Mouse (Mus musculus): ENCODE results near the gene Pdpk1. TPM values are rescaled to one million over a fixed set of nuclear protein-coding genes. Genes with fewer than 3 reads are reported as not detected.

Pdpk1 gene
- polyA plus RNA-seq, 1 experiment: 39.9 TPM

GRCm38 (mm10) chr17:24191481-24191880, 40.8 kb upstream of the Pdpk1 start:
- H3K27me3 ChIP-seq (ENCODE audit: control insufficient read depth, insufficient read depth, low read length): no peaks in the 10 kb centered on the region
- H3K4me1 ChIP-seq (ENCODE audit: control insufficient read depth, insufficient read depth, low read length): 0 out of 2 replicates have a peak, but pooled peaks cover 4% of the 10 kb centered on the region
- no peak for TF ChIP-seq POLR2A (IDR thresholded peaks at IDR 0.05; ENCODE audit: borderline replicate concordance, insufficient read depth, low read length)
- TF ChIP-seq CTCF (IDR thresholded peaks at IDR 0.05; ENCODE audit: borderline replicate concordance, insufficient read depth, low read depth, low read length): no peak
- DNase-seq: no peak
- no peak overlapping the region for H3K27ac ChIP-seq (ENCODE audit: insufficient read depth, low read length)
- H3K4me3 ChIP-seq (replicated peaks; ENCODE audit: insufficient read depth, low read depth, low read length): no peak overlapping the region
- WGBS: 71% methylated on average over 4 of the region's 4 CpGs

- DNase-seq: no peak
- TF ChIP-seq CTCF (IDR thresholded peaks at IDR 0.05; ENCODE audit: borderline replicate concordance, insufficient read depth, low read depth, low read length) (no peak), POLR2A (IDR thresholded peaks at IDR 0.05; ENCODE audit: borderline replicate concordance, insufficient read depth, low read length) (no peak)
- peaks cover 5% of the 10 kb centered on the region for H3K4me1 ChIP-seq (ENCODE audit: control insufficient read depth, insufficient read depth, low read length)
- no peak overlapping the region for H3K27ac ChIP-seq (ENCODE audit: insufficient read depth, low read length)
- no peaks in the 10 kb centered on the region for H3K27me3 ChIP-seq (ENCODE audit: control insufficient read depth, insufficient read depth, low read length)
- WGBS: 96% methylated on average over 2 of the region's 2 CpGs
- H3K4me3 ChIP-seq (replicated peaks; ENCODE audit: insufficient read depth, low read depth, low read length): no peak overlapping the region
Observed at GRCm38 (mm10) chr17:24190934-24191333, 40.2 kb upstream of the Pdpk1 start.

- H3K27me3 ChIP-seq (ENCODE audit: control insufficient read depth, insufficient read depth, low read length): no peaks in the 10 kb centered on the region
- DNase-seq: no peak
- no peak overlapping the region for H3K27ac ChIP-seq (ENCODE audit: insufficient read depth, low read length)
- H3K4me3 ChIP-seq (replicated peaks; ENCODE audit: insufficient read depth, low read depth, low read length): no peak overlapping the region
- TF ChIP-seq POLR2A (IDR thresholded peaks at IDR 0.05; ENCODE audit: borderline replicate concordance, insufficient read depth, low read length) (no peak), CTCF (IDR thresholded peaks at IDR 0.05; ENCODE audit: borderline replicate concordance, insufficient read depth, low read depth, low read length) (no peak)
- 74% methylated on average over 3 of the region's 3 CpGs for WGBS
- H3K4me1 ChIP-seq (ENCODE audit: control insufficient read depth, insufficient read depth, low read length): peaks cover 5% of the 10 kb centered on the region
Observed at GRCm38 (mm10) chr17:24174259-24174658, 23.5 kb upstream of the Pdpk1 start.

- WGBS: 2% methylated on average over 3 of the region's 3 CpGs
Observed at GRCm38 (mm10) chr17:24173423-24173822, 22.7 kb upstream of the Pdpk1 start.

GRCm38 (mm10) chr17:24171738-24172137, 21.0 kb upstream of the Pdpk1 start:
- H3K27me3 ChIP-seq (ENCODE audit: control insufficient read depth, insufficient read depth, low read length): no peaks in the 10 kb centered on the region
- WGBS: 83% methylated on average over 4 of the region's 4 CpGs
- no peak for DNase-seq
- H3K27ac ChIP-seq (ENCODE audit: insufficient read depth, low read length): no peak overlapping the region
- no peak for TF ChIP-seq CTCF (IDR thresholded peaks at IDR 0.05; ENCODE audit: borderline replicate concordance, insufficient read depth, low read depth, low read length)
- no peak overlapping the region for H3K4me3 ChIP-seq (replicated peaks; ENCODE audit: insufficient read depth, low read depth, low read length)
- H3K4me1 ChIP-seq (ENCODE audit: control insufficient read depth, insufficient read depth, low read length): peaks cover 9% of the 10 kb centered on the region

More at GRCm38 (mm10) chr17:24173423-24173822, 22.7 kb upstream of the Pdpk1 start:
- no peak overlapping the region for H3K4me3 ChIP-seq (replicated peaks; ENCODE audit: insufficient read depth, low read depth, low read length)
- TF ChIP-seq CTCF (IDR thresholded peaks at IDR 0.05; ENCODE audit: borderline replicate concordance, insufficient read depth, low read depth, low read length): peak; percentile 85
- TF ChIP-seq POLR2A (IDR thresholded peaks at IDR 0.05; ENCODE audit: borderline replicate concordance, insufficient read depth, low read length): no peak
- no peaks in the 10 kb centered on the region for H3K27me3 ChIP-seq (ENCODE audit: control insufficient read depth, insufficient read depth, low read length)
- no peak overlapping the region for H3K27ac ChIP-seq (ENCODE audit: insufficient read depth, low read length)
- DNase-seq: peak; percentile 75 to 79
- peaks cover 5% of the 10 kb centered on the region for H3K4me1 ChIP-seq (ENCODE audit: control insufficient read depth, insufficient read depth, low read length)

GRCm38 (mm10) chr17:24170729-24171128, 20.0 kb upstream of the Pdpk1 start:
- Histone ChIP-seq H3K27me3 (ENCODE audit: control insufficient read depth, insufficient read depth, low read length) (no peaks in the 10 kb centered on the region), H3K27ac (ENCODE audit: insufficient read depth, low read length) (0 out of 2 replicates have a peak overlapping the region, but pooled peaks have one; percentile 32), H3K4me1 (ENCODE audit: control insufficient read depth, insufficient read depth, low read length) (peaks cover 9% of the 10 kb centered on the region), H3K4me3 (replicated peaks; ENCODE audit: insufficient read depth, low read depth, low read length) (no peak overlapping the region)
- TF ChIP-seq CTCF (IDR thresholded peaks at IDR 0.05; ENCODE audit: borderline replicate concordance, insufficient read depth, low read depth, low read length): no peak
- no peak for TF ChIP-seq POLR2A (IDR thresholded peaks at IDR 0.05; ENCODE audit: borderline replicate concordance, insufficient read depth, low read length)
- no peak for DNase-seq
- WGBS: 75% methylated on average over 5 of the region's 5 CpGs

- Histone ChIP-seq H3K27ac (ENCODE audit: insufficient read depth, low read length) (peak overlapping the region; percentile 32; the same call in 1 of the 2 replicates), H3K4me3 (replicated peaks; ENCODE audit: insufficient read depth, low read depth, low read length) (peak overlapping the region; percentile 95), H3K4me1 (ENCODE audit: control insufficient read depth, insufficient read depth, low read length) (peaks cover 9% of the 10 kb centered on the region), H3K27me3 (ENCODE audit: control insufficient read depth, insufficient read depth, low read length) (no peaks in the 10 kb centered on the region)
- 54% methylated on average over 3 of the region's 3 CpGs for WGBS
- peak in 1 of 2 experiments; percentile 30 for DNase-seq
- TF ChIP-seq POLR2A (IDR thresholded peaks at IDR 0.05; ENCODE audit: borderline replicate concordance, insufficient read depth, low read length): no peak
- no peak for TF ChIP-seq CTCF (IDR thresholded peaks at IDR 0.05; ENCODE audit: borderline replicate concordance, insufficient read depth, low read depth, low read length)
Observed at GRCm38 (mm10) chr17:24170125-24170524, 19.4 kb upstream of the Pdpk1 start.

GRCm38 (mm10) chr17:24169317-24170065, 18.8 kb upstream of the Pdpk1 start, which contains the start of gene Atp6v0c:
Atp6v0c (minus strand) TSS chr17:24169702.
- TF ChIP-seq CTCF (IDR thresholded peaks at IDR 0.05; ENCODE audit: borderline replicate concordance, insufficient read depth, low read depth, low read length) (no peak), POLR2A (IDR thresholded peaks at IDR 0.05; ENCODE audit: borderline replicate concordance, insufficient read depth, low read length) (peak; percentile 87)
- H3K4me3 ChIP-seq (replicated peaks; ENCODE audit: insufficient read depth, low read depth, low read length): peak within 1 kb of the TSS; percentile 95
- H3K4me1 ChIP-seq (ENCODE audit: control insufficient read depth, insufficient read depth, low read length): peaks cover 12% of the 10 kb centered on the region
- no peaks in the 10 kb centered on the region for H3K27me3 ChIP-seq (ENCODE audit: control insufficient read depth, insufficient read depth, low read length)
- DNase-seq: peak; percentile 96 to 98
- under 1% methylated on average over 58 of the region's 58 CpGs for WGBS
- H3K27ac ChIP-seq (ENCODE audit: insufficient read depth, low read length): peak within 1 kb of the TSS; percentile 100
